Mouse (Mus musculus): Measurements from ENCODE around the gene Mlec.

DNA sequence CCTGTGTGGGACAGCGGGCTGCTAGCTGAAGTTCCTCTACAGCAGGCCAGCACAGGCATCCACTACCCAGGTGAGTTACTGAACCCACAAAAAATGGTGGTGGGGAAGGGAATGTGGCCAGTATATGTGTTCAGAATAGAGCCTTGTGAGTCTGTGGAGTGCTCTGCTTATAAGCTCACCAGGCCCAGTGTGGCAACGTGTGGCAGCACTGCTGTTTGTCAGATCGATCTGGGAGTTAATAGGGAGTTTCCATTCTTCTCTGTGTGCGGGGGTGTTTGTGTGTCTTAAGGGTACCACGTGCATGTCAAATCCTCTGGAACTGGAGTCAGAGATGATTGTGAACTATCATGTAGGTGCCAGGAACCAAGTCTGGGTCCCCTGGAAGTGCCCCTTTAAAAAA is 58.4 kb downstream of the Mlec start:
- TF ChIP-seq CTCF (IDR thresholded peaks at IDR 0.05) = no peak
- TF ChIP-seq EP300 (IDR thresholded peaks at IDR 0.05) = no peak

Measured in lung, postnatal 0 days (tissue).